Mouse (Mus musculus) left cerebral cortex, adult 8-10 months (tissue): Measurements from ENCODE around the gene Ndufab1. TPM values are rescaled to one million over a fixed set of nuclear protein-coding genes. Genes with fewer than 3 reads are reported as not detected.

Source experiments
- DNase-seq, 2 experiments: peaks; one replicate each; pipeline ENCODE4 v3.0.0; 2022; ENCODE audit warnings: low spot score in 2 of 2
- total RNA-seq, 4 experiments: library from RNA; stranded (reverse); gene quantifications; 2 replicates each; pipeline ENCODE4 v1.2.4; 2022

The Ndufab1 gene
- total RNA-seq, 4 experiments from 2014 or later, result 243 to 272 (median 259) TPM

DNA sequence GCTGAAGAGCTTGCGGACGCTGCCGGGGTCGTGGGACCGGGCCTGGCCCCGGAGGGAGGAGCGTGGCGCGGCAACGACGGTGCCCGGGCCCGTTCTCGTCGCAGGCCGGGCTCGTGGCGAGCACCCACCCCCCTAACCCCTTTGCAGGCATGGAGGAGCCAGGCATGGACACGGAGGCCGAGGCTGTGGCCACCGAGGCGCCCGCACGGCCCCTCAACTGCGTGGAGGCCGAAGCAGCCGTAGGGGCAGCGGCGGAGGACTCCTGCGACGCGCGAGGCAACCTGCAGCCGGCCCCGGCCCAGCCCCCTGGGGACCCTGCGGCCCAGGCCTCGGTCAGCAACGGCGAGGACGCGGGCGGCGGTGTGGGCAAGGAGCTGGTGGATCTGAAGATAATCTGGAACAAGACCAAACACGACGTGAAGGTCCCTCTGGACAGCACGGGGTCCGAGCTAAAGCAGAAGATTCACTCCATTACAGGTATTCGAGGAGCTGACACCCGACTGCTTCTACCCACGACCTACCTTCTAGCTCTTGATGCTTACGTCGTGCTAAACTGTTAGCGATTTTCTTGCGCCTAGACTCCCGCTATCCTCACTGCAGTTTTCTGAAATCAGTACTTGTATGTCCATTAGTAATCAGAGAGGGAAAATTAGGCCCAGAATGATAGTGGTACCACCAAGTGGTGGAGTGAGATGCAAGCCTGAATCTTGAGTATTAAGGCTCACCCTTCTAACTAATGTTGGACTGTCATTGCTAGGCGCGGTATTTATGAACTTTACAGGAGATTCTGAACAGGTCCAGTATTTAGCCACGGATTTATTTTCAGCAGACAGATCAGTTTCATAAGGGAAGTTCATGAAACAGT is 33.9 kb downstream of the Ndufab1 start:
- DNase-seq, result no peak

GRCm38 (mm10) chr7:122066945-122067516 is 34.7 kb downstream of the Ndufab1 start, which contains the start of the genes Ubfd1 and Ears2:
Gene Ubfd1, plus strand, starts transcription at chr7:122067175.
Gene Ears2, minus strand, starts transcription at chr7:122067263.
- DNase-seq, result peak; percentile 97 to 98

- no peak for DNase-seq
Measured at GRCm38 (mm10) chr7:122066102-122066944, 35.4 kb downstream of the Ndufab1 start.

DNA sequence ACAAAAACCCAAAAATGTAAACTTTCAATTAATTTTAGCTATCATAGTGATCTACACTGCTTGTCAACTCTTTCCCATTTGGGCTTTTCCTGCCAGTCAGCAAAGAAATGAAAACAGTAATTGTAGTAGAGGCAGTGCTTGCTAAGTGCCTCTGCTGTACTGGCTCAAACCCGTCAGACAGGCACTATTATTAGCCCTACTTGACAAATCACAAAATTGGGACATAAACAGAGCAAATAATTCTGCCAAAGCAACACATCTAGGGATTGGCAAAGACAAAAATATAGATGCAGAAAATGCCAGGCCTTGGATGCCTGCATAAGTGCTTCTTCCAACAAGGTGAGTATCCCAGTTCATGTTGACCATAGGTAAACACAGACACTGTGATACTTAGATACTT is 36.0 kb downstream of the Ndufab1 start:
- DNase-seq, result no peak

- no peak for DNase-seq
Measured at GRCm38 (mm10) chr7:122056633-122057032, 45.1 kb downstream of the Ndufab1 start.

DNA sequence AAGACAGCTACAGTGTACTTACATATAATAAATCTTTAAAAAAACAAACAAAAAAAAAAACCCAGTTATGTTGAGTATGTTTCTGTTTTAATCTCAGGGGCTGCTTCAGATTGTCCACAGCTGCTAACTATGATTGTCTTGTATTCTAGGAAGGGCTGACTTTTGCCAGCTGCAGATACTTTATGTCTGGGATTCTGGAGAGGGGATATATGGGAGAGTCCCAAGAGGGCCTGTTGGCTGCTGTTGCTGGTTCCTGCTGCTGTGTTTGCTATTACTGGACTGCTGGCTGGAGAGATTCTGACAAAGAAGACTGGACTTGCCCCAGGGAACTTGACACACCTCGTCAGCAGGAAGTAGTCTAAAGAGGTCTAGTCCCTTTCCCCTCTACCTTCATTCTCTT is 50.9 kb downstream of the Ndufab1 start:
- no peak for DNase-seq

- DNase-seq, result no peak
Measured at GRCm38 (mm10) chr7:122048191-122048590, 53.5 kb downstream of the Ndufab1 start.

GRCm38 (mm10) chr7:122046813-122047212 is 54.9 kb downstream of the Ndufab1 start:
- no peak for DNase-seq

DNA sequence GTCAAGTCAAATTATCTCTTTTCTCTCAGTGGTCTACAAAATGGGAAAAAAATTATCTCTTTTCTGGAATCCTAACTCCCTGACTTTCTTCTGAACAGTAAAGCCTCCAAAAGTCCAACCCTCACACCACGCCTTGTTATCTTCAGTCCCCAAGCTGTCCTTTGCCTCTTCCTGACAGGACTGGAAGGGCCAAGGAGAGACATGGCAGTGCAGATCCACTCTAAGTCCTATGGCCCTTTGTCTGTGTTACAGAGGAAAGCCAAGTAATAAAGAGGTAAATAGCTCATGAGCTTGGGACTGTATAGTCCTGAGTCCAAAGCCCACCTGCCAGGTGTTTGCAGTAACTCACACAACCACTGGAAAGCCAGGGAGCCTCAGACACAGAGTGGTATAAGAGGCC is 56.0 kb downstream of the Ndufab1 start:
- DNase-seq, result no peak

GRCm38 (mm10) chr7:122045181-122045634 is 56.5 kb downstream of the Ndufab1 start:
- DNase-seq, result peak in 1 of 2 experiments; percentile 25

DNA sequence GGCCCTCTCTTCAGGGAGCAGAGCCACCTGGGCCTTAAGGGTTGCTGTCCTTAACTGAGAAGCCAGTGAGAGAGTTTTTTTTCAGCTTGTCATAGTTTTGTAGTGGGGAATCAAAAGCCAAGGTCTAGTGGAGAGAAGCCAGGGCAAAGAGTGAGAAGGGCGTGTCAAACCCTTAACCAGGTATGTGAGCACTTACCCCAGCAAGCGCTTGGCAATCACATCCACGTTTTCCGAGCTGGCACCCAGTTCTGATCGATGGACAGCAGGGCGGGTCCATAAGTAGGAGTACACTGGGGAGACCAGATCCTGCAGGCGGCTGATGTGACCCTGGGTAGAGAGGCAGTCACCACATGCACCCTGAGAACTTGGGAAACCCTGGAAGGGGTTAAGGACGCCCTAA is 57.6 kb downstream of the Ndufab1 start:
- DNase-seq, result no peak

Other genes starting within 250 kb of the Ndufab1 start
- not detected for gene Scnn1b, start 236.8 kb downstream of the Ndufab1 start, total RNA-seq
- 10 to 100 TPM; 45.4 to 51.0 (median 48.1) TPM for gene Cog7, start 120.2 kb downstream of the Ndufab1 start, total RNA-seq
- 10 to 100 TPM; 30.4 to 37.7 (median 35.3) TPM for gene Gga2, start 80.7 kb downstream of the Ndufab1 start, total RNA-seq
- gene Ubfd1, start 34.7 kb downstream of the Ndufab1 start, total RNA-seq, result 10 to 100 TPM; 50.2 to 58.3 (median 51.9) TPM
- 1 to 10 TPM; 7.1 to 8.4 (median 7.9) TPM for gene Ears2, start 34.6 kb downstream of the Ndufab1 start, total RNA-seq
- 1 to 10 TPM; 1.8 to 2.3 (median 2.0) TPM for gene Palb2, start 31.1 kb upstream of the Ndufab1 start, total RNA-seq
- 100 to 1,000 TPM in 2 of 4 experiments, 10 to 100 TPM in 2; 96.3 to 105 (median 100) TPM for gene Dctn5, start 31.2 kb upstream of the Ndufab1 start, total RNA-seq
- 1 to 10 TPM; 1.4 to 2.0 (median 1.7) TPM for gene Plk1, start 57.6 kb upstream of the Ndufab1 start, total RNA-seq
- gene Ern2, start 84.3 kb upstream of the Ndufab1 start, total RNA-seq, result under 1 TPM; 0.33 to 0.87 (median 0.71) TPM
- gene Chp2, start 117.6 kb upstream of the Ndufab1 start, total RNA-seq, result 1 to 10 TPM; 4.6 to 5.9 (median 5.0) TPM
- 1,000 to 10,000 TPM in 2 of 4 experiments, 100 to 1,000 TPM in 2; 870 to 1,138 (median 953) TPM for gene Prkcb, start 186.9 kb upstream of the Ndufab1 start, total RNA-seq